Mouse (Mus musculus): ENCODE data around the gene Lifr. TPM values are rescaled to one million over a fixed set of nuclear protein-coding genes. Genes with fewer than 3 reads are reported as not detected.

Lifr gene
- polyA plus RNA-seq, 1 experiment from 2014 or later: 29.3 TPM

- Histone ChIP-seq H3K4me1 (replicated peaks; ENCODE audit: control insufficient read depth, insufficient read depth, low read length) (peaks cover 10% of the 10 kb centered on the region; the same call in 1 of the 2 replicates), H3K9ac (ENCODE audit: low read length) (no peak overlapping the region), H3K4me3 (ENCODE audit: low read depth, low read length) (no peak overlapping the region), H3K4me2 (ENCODE audit: low read length) (no peak overlapping the region), H3K36me3 (ENCODE audit: control insufficient read depth, insufficient read depth, low read length) (no peaks in the 10 kb centered on the region), H3K27me3 (replicated peaks; ENCODE audit: control insufficient read depth, insufficient read depth, low read length) (no peaks in the 10 kb centered on the region), H3K9me3 (ENCODE audit: control insufficient read depth, low read length) (no peaks in the 10 kb centered on the region), H3K27ac (ENCODE audit: low read depth) (no peak overlapping the region)
- 66% methylated on average over 3 of the region's 3 CpGs for WGBS
- ATAC-seq (replicated peaks; ENCODE audit: low FRiP score, low TSS enrichment, low read depth) (no peak), DNase-seq (ENCODE audit: low spot score) (no peak)
These were observed 17.1 kb upstream of the Lifr start for GRCm38 (mm10) chr15:7073269-7073668.

- WGBS: 79% methylated on average over 6 of the region's 6 CpGs
- H3K27ac ChIP-seq (ENCODE audit: low read depth): no peak overlapping the region
- DNase-seq (ENCODE audit: low spot score) (no peak), ATAC-seq (replicated peaks; ENCODE audit: low FRiP score, low TSS enrichment, low read depth) (no peak)
- H3K36me3 ChIP-seq (ENCODE audit: control insufficient read depth, insufficient read depth, low read length): no peaks in the 10 kb centered on the region
- H3K4me3 ChIP-seq (ENCODE audit: low read depth, low read length): no peak overlapping the region
- no peak overlapping the region for H3K9ac ChIP-seq (ENCODE audit: low read length)
- H3K4me2 ChIP-seq (ENCODE audit: low read length): no peak overlapping the region
- H3K27me3 ChIP-seq (replicated peaks; ENCODE audit: control insufficient read depth, insufficient read depth, low read length): no peaks in the 10 kb centered on the region
- no peaks in the 10 kb centered on the region for H3K9me3 ChIP-seq (ENCODE audit: control insufficient read depth, low read length)
- peaks cover 10% of the 10 kb centered on the region; the same call in 1 of the 2 replicates for H3K4me1 ChIP-seq (replicated peaks; ENCODE audit: control insufficient read depth, insufficient read depth, low read length)
These were observed 15.2 kb upstream of the Lifr start for GRCm38 (mm10) chr15:7075185-7075584.

- 66% methylated on average over 2 of the region's 2 CpGs for WGBS
- no peak overlapping the region for H3K4me2 ChIP-seq (ENCODE audit: low read length)
These were observed 12.1 kb upstream of the Lifr start for GRCm38 (mm10) chr15:7078356-7078755.

GRCm38 (mm10) chr15:7079631-7080337 lies 10.6 kb upstream of the Lifr start:
- H3K4me3 ChIP-seq (ENCODE audit: low read depth, low read length): no peak overlapping the region
- H3K4me2 ChIP-seq (ENCODE audit: low read length): no peak overlapping the region
- H3K27ac ChIP-seq (ENCODE audit: low read depth): no peak overlapping the region
- ATAC-seq (replicated peaks; ENCODE audit: low FRiP score, low TSS enrichment, low read depth) (no peak), DNase-seq (ENCODE audit: low spot score) (no peak)
- H3K36me3 ChIP-seq (ENCODE audit: control insufficient read depth, insufficient read depth, low read length): no peaks in the 10 kb centered on the region
- WGBS: 94% methylated on average over 4 of the region's 4 CpGs
- H3K4me1 ChIP-seq (replicated peaks; ENCODE audit: control insufficient read depth, insufficient read depth, low read length): peaks cover 5% of the 10 kb centered on the region; the same call in 1 of the 2 replicates
- no peaks in the 10 kb centered on the region for H3K27me3 ChIP-seq (replicated peaks; ENCODE audit: control insufficient read depth, insufficient read depth, low read length)
- no peak overlapping the region for H3K9ac ChIP-seq (ENCODE audit: low read length)
- H3K9me3 ChIP-seq (ENCODE audit: control insufficient read depth, low read length): no peaks in the 10 kb centered on the region

More at GRCm38 (mm10) chr15:7078356-7078755, 12.1 kb upstream of the Lifr start:
- no peak for ATAC-seq (replicated peaks; ENCODE audit: low FRiP score, low TSS enrichment, low read depth)
- H3K36me3 ChIP-seq (ENCODE audit: control insufficient read depth, insufficient read depth, low read length): no peaks in the 10 kb centered on the region
- H3K27ac ChIP-seq (ENCODE audit: low read depth): no peak overlapping the region
- H3K4me1 ChIP-seq (replicated peaks; ENCODE audit: control insufficient read depth, insufficient read depth, low read length): 0 out of 2 replicates have a peak, but pooled peaks cover 2% of the 10 kb centered on the region
- no peak for DNase-seq (ENCODE audit: low spot score)
- H3K9ac ChIP-seq (ENCODE audit: low read length): no peak overlapping the region
- H3K9me3 ChIP-seq (ENCODE audit: control insufficient read depth, low read length): no peaks in the 10 kb centered on the region
- H3K4me3 ChIP-seq (ENCODE audit: low read depth, low read length): no peak overlapping the region
- no peaks in the 10 kb centered on the region for H3K27me3 ChIP-seq (replicated peaks; ENCODE audit: control insufficient read depth, insufficient read depth, low read length)

- no peak for DNase-seq (ENCODE audit: low spot score)
These were observed 9.3 kb upstream of the Lifr start for GRCm38 (mm10) chr15:7080916-7081626.

GRCm38 (mm10) chr15:7081795-7082194 lies 8.6 kb upstream of the Lifr start:
- H3K27me3 ChIP-seq (replicated peaks; ENCODE audit: control insufficient read depth, insufficient read depth, low read length): no peaks in the 10 kb centered on the region
- ATAC-seq (replicated peaks; ENCODE audit: low FRiP score, low TSS enrichment, low read depth) (no peak), DNase-seq (ENCODE audit: low spot score) (no peak)
- H3K4me1 ChIP-seq (replicated peaks; ENCODE audit: control insufficient read depth, insufficient read depth, low read length): peaks cover 12% of the 10 kb centered on the region
- WGBS: 48% methylated on average over 15 of the region's 15 CpGs
- no peak overlapping the region for H3K4me3 ChIP-seq (ENCODE audit: low read depth, low read length)
- H3K9ac ChIP-seq (ENCODE audit: low read length): no peak overlapping the region
- H3K36me3 ChIP-seq (ENCODE audit: control insufficient read depth, insufficient read depth, low read length): no peaks in the 10 kb centered on the region
- H3K4me2 ChIP-seq (ENCODE audit: low read length): no peak overlapping the region
- H3K27ac ChIP-seq (ENCODE audit: low read depth): no peak overlapping the region
- H3K9me3 ChIP-seq (ENCODE audit: control insufficient read depth, low read length): no peaks in the 10 kb centered on the region

More at GRCm38 (mm10) chr15:7080916-7081626, 9.3 kb upstream of the Lifr start:
- 67% methylated on average over 14 of the region's 15 CpGs for WGBS
- no peaks in the 10 kb centered on the region for H3K27me3 ChIP-seq (replicated peaks; ENCODE audit: control insufficient read depth, insufficient read depth, low read length)
- ATAC-seq (replicated peaks; ENCODE audit: low FRiP score, low TSS enrichment, low read depth): no peak
- H3K27ac ChIP-seq (ENCODE audit: low read depth): no peak overlapping the region
- H3K4me1 ChIP-seq (replicated peaks; ENCODE audit: control insufficient read depth, insufficient read depth, low read length): peaks cover 12% of the 10 kb centered on the region
- no peak overlapping the region for H3K4me2 ChIP-seq (ENCODE audit: low read length)
- no peaks in the 10 kb centered on the region for H3K9me3 ChIP-seq (ENCODE audit: control insufficient read depth, low read length)
- H3K9ac ChIP-seq (ENCODE audit: low read length): no peak overlapping the region
- H3K4me3 ChIP-seq (ENCODE audit: low read depth, low read length): no peak overlapping the region
- no peaks in the 10 kb centered on the region for H3K36me3 ChIP-seq (ENCODE audit: control insufficient read depth, insufficient read depth, low read length)

GRCm38 (mm10) chr15:7082901-7083300 lies 7.5 kb upstream of the Lifr start:
- DNase-seq (ENCODE audit: low spot score) (no peak), ATAC-seq (replicated peaks; ENCODE audit: low FRiP score, low TSS enrichment, low read depth) (no peak)
- Histone ChIP-seq H3K9me3 (ENCODE audit: control insufficient read depth, low read length) (no peaks in the 10 kb centered on the region), H3K4me1 (replicated peaks; ENCODE audit: control insufficient read depth, insufficient read depth, low read length) (peaks cover 12% of the 10 kb centered on the region), H3K27me3 (replicated peaks; ENCODE audit: control insufficient read depth, insufficient read depth, low read length) (no peaks in the 10 kb centered on the region), H3K36me3 (ENCODE audit: control insufficient read depth, insufficient read depth, low read length) (no peaks in the 10 kb centered on the region), H3K27ac (ENCODE audit: low read depth) (no peak overlapping the region), H3K9ac (ENCODE audit: low read length) (no peak overlapping the region), H3K4me3 (ENCODE audit: low read depth, low read length) (no peak overlapping the region), H3K4me2 (ENCODE audit: low read length) (no peak overlapping the region)
- WGBS: 92% methylated on average over 3 of the region's 3 CpGs

- WGBS: 17% methylated on average over 8 of the region's 8 CpGs
- ATAC-seq (replicated peaks; ENCODE audit: low FRiP score, low TSS enrichment, low read depth): no peak
- H3K9me3 ChIP-seq (ENCODE audit: control insufficient read depth, low read length): no peaks in the 10 kb centered on the region
- H3K4me1 ChIP-seq (replicated peaks; ENCODE audit: control insufficient read depth, insufficient read depth, low read length): peaks cover 12% of the 10 kb centered on the region
- DNase-seq (ENCODE audit: low spot score): no peak
- no peaks in the 10 kb centered on the region for H3K36me3 ChIP-seq (ENCODE audit: control insufficient read depth, insufficient read depth, low read length)
- no peaks in the 10 kb centered on the region for H3K27me3 ChIP-seq (replicated peaks; ENCODE audit: control insufficient read depth, insufficient read depth, low read length)
- no peak overlapping the region for H3K4me2 ChIP-seq (ENCODE audit: low read length)
- H3K4me3 ChIP-seq (ENCODE audit: low read depth, low read length): no peak overlapping the region
- H3K27ac ChIP-seq (ENCODE audit: low read depth): no peak overlapping the region
- no peak overlapping the region for H3K9ac ChIP-seq (ENCODE audit: low read length)
These were observed 5.5 kb upstream of the Lifr start for GRCm38 (mm10) chr15:7084780-7085497.

Measured in intestine, embryonic 14.5 days (tissue).